Mouse (Mus musculus) lung, embryonic 16.5 days (tissue): ENCODE measurements around the gene Hapln3. TPM values are rescaled to one million over a fixed set of nuclear protein-coding genes. Genes with fewer than 3 reads are reported as not detected.

Source experiments
- ATAC-seq: fragments of 200-750 bp; cut with Nextera tagmentation; 2 replicates; pipeline ENCODE4 v1.8.0; 2017; ENCODE audit warnings: low read depth, mild to moderate bottlenecking, moderate library complexity
- H3K27ac ChIP-seq: fragments of 300-500 bp; sonication (generic); 2 replicates; pipeline ENCODE4 v1.5.1; 2014; ENCODE audit warnings: mild to moderate bottlenecking, control low read depth, low read length
- H3K27me3 ChIP-seq: fragments of 300-500 bp; sonication (generic); 2 replicates; pipeline ENCODE4 v1.6.1; 2014; ENCODE audit warnings: low read depth, low read length, mixed read lengths; ENCODE audit not compliant: control insufficient read depth, insufficient read depth
- H3K36me3 ChIP-seq: fragments of 300-500 bp; sonication (generic); 2 replicates; pipeline ENCODE4 v1.6.1; 2014; ENCODE audit warnings: low read length; ENCODE audit not compliant: control insufficient read depth, insufficient read depth
- H3K4me1 ChIP-seq: fragments of 300-500 bp; sonication (generic); replicated peaks from 2 replicates; pipeline ENCODE4 v1.6.1; 2014; ENCODE audit warnings: low read length, mixed read lengths; ENCODE audit not compliant: control insufficient read depth, insufficient read depth
- H3K4me2 ChIP-seq: fragments of 300-500 bp; sonication (generic); 2 replicates; pipeline ENCODE4 v1.6.1; 2014; ENCODE audit warnings: low read depth, low read length, control low read depth
- H3K4me3 ChIP-seq: fragments of 300-500 bp; sonication (generic); 2 replicates; pipeline ENCODE4 v1.5.1; 2014; ENCODE audit warnings: mild to moderate bottlenecking, low read length, control low read depth
- H3K9ac ChIP-seq: fragments of 300-500 bp; sonication (generic); 2 replicates; pipeline ENCODE4 v1.6.1; 2014; ENCODE audit warnings: low read length, control low read depth
- H3K9me3 ChIP-seq: fragments of 300-500 bp; sonication (generic); 2 replicates; pipeline ENCODE4 v1.6.1; 2016; ENCODE audit warnings: low read length; ENCODE audit not compliant: control insufficient read depth
- WGBS: fragments of 180-500 bp; shearing (Covaris S2); extraction: QIAGEN DNeasy Blood & Tissue Kit; methylation state at CpG from one replicate; pipeline ENCODE4 v1.1.7; 2014; 5-methylcytosine and 5-hydroxymethylcytosine counted together
- polyA plus RNA-seq: library from polyadenylated mRNA; unstranded; fragments of >200 nt; fragmentation: Nextera tagmentation; extraction: Ambion mirVana; gene quantifications from 2 replicates; pipeline ENCODE4 v1.2.1, GENCODE M21; 2015

Gene Hapln3
- polyA plus RNA-seq, 1 experiment from 2014 or later = 1.4 TPM

DNA sequence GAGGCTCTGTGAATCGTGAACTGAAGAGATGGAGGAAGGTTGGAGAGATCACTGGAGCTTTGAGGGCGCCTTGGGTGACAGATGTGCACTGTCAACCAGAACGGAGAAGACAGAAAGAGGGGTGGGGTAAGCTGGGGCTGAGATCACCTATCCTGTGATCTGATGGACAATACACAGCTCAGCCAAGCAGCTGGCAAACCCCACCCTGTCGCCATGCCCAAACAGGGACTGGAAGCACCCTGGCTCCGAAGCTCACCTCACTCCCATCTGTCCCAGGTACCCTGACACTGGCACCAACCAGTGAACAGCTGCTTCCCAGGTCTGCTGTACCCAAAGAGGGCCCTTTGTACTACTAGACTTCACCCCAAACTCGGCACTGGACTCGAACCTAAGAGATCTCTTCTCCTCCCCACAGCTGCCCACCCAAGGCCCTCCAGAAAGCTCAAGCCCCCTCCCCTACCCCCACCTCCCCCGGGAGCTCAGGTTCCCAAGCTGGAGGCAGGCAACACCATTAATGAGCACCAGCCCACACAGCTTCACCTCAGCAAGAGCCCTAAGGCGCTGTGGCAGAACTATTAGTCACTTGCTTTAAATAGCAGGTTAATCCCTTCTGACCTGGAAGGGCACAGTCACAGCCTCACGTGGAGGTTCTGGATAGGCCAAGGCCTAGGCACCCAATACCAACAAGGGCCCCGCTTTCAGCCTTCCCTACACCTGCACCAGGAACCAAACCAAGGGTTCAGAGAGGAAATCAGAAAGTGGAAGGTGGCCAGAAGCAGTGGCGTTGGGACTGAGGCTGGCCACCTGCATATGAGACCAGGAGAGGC is 16.4 kb upstream of the Hapln3 start:
- Histone ChIP-seq H3K4me1 (peaks cover 17% of the 10 kb centered on the region), H3K36me3 (peaks cover 12% of the 10 kb centered on the region), H3K4me3 (peak overlapping the region; percentile 73), H3K9me3 (no peaks in the 10 kb centered on the region), H3K9ac (peak overlapping the region; percentile 82), H3K27me3 (no peaks in the 10 kb centered on the region), H3K4me2 (peak overlapping the region; percentile 78), H3K27ac (no peak overlapping the region)
- 53% methylated on average over 12 of the region's 12 CpGs for WGBS
- ATAC-seq = no peak

GRCm38 (mm10) chr7:79140897-79141296 is 10.1 kb upstream of the Hapln3 start:
- no peaks in the 10 kb centered on the region for H3K4me1 ChIP-seq
- H3K36me3 ChIP-seq = peaks cover 32% of the 10 kb centered on the region
- ATAC-seq = peak; percentile 29; the same call in 1 of the 2 replicates
- no peak overlapping the region for H3K9ac ChIP-seq
- 38% methylated on average over 8 of the region's 8 CpGs for WGBS
- H3K9me3 ChIP-seq = no peaks in the 10 kb centered on the region
- H3K4me3 ChIP-seq = no peak overlapping the region
- H3K27ac ChIP-seq = no peak overlapping the region
- no peak overlapping the region for H3K4me2 ChIP-seq
- no peaks in the 10 kb centered on the region for H3K27me3 ChIP-seq

DNA sequence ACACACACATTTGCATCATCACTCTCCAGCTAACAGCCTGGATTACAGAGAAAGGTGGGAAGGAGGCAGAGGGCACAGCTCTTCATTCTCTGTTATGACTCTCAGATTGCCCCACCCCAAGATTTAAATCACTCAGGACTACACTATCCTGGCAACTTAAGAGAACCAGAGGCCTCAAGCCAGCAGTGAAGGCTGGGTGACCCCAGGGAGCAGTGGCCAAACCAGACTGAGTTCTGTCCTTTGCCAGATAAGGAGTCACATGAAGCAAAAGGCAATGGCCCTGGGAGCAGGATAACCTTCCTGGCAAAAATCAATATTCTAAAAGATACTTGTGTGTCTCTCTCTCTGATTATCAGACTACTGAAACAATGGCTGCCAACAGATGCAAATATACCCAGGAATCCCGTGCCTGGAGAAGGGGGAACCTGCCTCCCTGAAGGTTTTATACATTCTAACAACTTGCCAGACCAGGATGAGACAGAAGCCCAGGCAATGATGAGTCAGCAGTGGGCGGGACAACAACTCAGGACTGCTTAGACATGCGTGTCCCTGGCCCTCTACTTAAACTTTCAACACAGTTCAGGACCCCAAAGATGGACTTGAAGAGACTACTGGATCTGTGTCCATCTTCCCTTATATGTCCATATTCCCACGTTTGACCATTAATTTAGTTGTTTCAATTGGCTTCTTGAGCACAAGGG is 9.2 kb upstream of the Hapln3 start:
- Histone ChIP-seq H3K4me2 (no peak overlapping the region), H3K27me3 (no peaks in the 10 kb centered on the region), H3K36me3 (peaks cover 39% of the 10 kb centered on the region), H3K9ac (no peak overlapping the region), H3K27ac (no peak overlapping the region), H3K4me3 (no peak overlapping the region), H3K9me3 (no peaks in the 10 kb centered on the region), H3K4me1 (no peaks in the 10 kb centered on the region)
- 50% methylated on average over 4 of the region's 4 CpGs for WGBS
- no peak for ATAC-seq

DNA sequence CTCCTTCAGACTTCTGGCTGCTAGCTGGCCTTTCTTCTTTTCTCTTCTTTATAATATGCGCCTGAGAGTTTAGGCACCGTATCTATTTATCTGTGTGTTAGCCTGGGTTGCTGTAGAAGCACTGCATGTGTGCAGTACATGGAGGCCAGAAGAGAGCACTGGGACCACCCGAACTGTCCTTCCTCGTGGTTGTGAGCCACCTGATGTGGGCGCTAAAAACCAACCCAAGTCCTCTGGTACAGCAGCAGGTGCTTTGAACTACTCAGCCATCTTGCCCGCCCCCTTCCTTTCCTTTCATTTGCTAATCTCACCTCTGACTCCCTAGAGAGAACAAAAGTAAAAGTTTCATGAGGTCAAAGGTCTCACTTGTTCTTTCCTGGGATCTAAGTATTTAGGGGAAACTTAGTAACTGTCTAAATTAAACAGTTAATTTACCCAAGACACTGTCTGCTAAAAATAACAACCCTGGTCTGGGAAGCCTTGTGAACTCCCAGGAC is 8.6 kb upstream of the Hapln3 start:
- no peaks in the 10 kb centered on the region for H3K27me3 ChIP-seq
- no peak overlapping the region for H3K9ac ChIP-seq
- 71% methylated on average over 6 of the region's 6 CpGs for WGBS
- no peak overlapping the region for H3K4me2 ChIP-seq
- H3K27ac ChIP-seq = no peak overlapping the region
- peaks cover 35% of the 10 kb centered on the region for H3K36me3 ChIP-seq
- no peaks in the 10 kb centered on the region for H3K9me3 ChIP-seq
- H3K4me3 ChIP-seq = no peak overlapping the region
- no peaks in the 10 kb centered on the region for H3K4me1 ChIP-seq
- ATAC-seq = no peak

DNA sequence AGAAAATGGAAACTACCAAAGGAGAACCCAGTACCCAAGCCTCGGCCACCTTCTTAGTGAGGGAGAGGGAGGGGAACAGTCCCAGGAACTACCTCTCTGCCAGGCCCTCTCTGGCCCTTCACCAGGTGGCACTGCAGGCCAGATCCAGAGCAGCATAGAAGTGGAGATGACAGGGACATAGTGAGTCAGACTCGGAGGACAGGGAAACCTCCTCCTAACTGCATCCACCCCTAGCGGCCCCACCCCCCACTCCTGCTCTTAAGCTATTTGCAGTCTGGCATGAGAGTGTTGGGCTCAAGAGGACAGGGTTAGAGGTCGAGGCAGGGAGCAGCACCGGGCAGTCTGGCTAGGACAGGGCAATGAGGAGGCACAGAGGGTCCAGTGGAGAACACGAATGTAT is 2.6 kb upstream of the Hapln3 start:
- no peak overlapping the region for H3K4me2 ChIP-seq
- no peak for ATAC-seq
- H3K9me3 ChIP-seq = no peaks in the 10 kb centered on the region
- peaks cover 10% of the 10 kb centered on the region for H3K4me1 ChIP-seq
- no peaks in the 10 kb centered on the region; the same call in 1 of the 2 replicates for H3K27me3 ChIP-seq
- 17% methylated on average over 6 of the region's 6 CpGs for WGBS
- no peak overlapping the region for H3K27ac ChIP-seq
- no peak overlapping the region for H3K9ac ChIP-seq
- no peak overlapping the region for H3K4me3 ChIP-seq
- H3K36me3 ChIP-seq = peaks cover 24% of the 10 kb centered on the region

DNA sequence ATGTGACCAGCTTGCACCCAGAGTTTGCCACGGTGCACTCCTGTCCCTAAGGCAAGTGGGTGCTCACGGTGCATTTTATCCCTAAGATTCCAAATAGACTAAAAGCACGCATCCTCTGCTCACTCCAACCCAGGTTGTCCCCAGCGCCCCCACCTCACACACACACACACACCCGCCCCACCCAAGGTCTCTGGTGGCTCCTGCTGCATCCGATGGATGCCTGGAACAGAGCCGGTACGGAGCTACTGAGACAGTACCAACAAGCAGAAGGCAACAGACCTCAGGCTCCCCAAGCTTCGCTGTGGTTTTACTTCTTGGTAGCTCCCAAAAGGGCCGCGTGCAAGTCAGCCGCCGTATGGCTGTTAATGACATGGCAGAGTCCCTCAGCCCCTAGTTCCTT is 433 bp downstream of the Hapln3 start:
- Histone ChIP-seq H3K27me3 (no peaks in the 10 kb centered on the region; the same call in 1 of the 2 replicates), H3K9ac (no peak overlapping the region; the same call in 1 of the 2 replicates), H3K4me1 (peaks cover 10% of the 10 kb centered on the region), H3K9me3 (no peaks in the 10 kb centered on the region), H3K27ac (no peak overlapping the region), H3K4me2 (peak overlapping the region; percentile 46), H3K36me3 (peaks cover 7% of the 10 kb centered on the region), H3K4me3 (peak overlapping the region; percentile 26)
- ATAC-seq = no peak
- 7% methylated on average over 13 of the region's 13 CpGs for WGBS

DNA sequence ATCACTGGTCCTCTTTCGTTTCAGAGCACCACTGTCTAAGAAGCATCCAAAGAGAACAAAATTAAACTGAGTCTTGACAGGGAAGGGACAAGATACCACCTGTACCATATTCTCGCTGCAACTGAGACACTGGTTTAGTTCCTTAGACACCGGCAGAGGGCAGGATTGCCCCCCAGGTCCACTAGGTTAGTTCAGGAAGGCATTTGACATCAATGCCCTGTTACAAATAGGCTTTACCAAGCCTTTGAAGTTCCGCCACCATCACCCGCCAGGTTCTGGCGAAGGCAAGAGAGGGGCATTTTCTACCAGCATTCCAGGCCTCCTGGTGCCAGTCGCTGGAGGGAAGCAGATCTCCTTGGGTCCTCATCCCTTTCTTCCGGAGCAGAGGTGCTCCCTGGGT is 935 bp downstream of the Hapln3 start:
- WGBS = 23% methylated on average over 8 of the region's 8 CpGs
- H3K9me3 ChIP-seq = no peaks in the 10 kb centered on the region
- peaks cover 10% of the 10 kb centered on the region for H3K4me1 ChIP-seq
- H3K36me3 ChIP-seq = peaks cover 3% of the 10 kb centered on the region; the same call in 1 of the 2 replicates
- H3K9ac ChIP-seq = no peak overlapping the region
- H3K4me3 ChIP-seq = no peak overlapping the region
- peak overlapping the region; percentile 46; the same call in 1 of the 2 replicates for H3K4me2 ChIP-seq
- no peak overlapping the region for H3K27ac ChIP-seq
- no peaks in the 10 kb centered on the region; the same call in 1 of the 2 replicates for H3K27me3 ChIP-seq
- no peak for ATAC-seq

GRCm38 (mm10) chr7:79123465-79123864 is 7.4 kb downstream of the Hapln3 start:
- ATAC-seq = no peak
- no peaks in the 10 kb centered on the region for H3K36me3 ChIP-seq
- no peak overlapping the region for H3K9ac ChIP-seq
- no peaks in the 10 kb centered on the region for H3K9me3 ChIP-seq
- H3K4me3 ChIP-seq = no peak overlapping the region
- no peaks in the 10 kb centered on the region for H3K27me3 ChIP-seq
- no peaks in the 10 kb centered on the region for H3K4me1 ChIP-seq
- H3K4me2 ChIP-seq = no peak overlapping the region
- H3K27ac ChIP-seq = no peak overlapping the region
- 64% methylated on average over 5 of the region's 5 CpGs for WGBS

DNA sequence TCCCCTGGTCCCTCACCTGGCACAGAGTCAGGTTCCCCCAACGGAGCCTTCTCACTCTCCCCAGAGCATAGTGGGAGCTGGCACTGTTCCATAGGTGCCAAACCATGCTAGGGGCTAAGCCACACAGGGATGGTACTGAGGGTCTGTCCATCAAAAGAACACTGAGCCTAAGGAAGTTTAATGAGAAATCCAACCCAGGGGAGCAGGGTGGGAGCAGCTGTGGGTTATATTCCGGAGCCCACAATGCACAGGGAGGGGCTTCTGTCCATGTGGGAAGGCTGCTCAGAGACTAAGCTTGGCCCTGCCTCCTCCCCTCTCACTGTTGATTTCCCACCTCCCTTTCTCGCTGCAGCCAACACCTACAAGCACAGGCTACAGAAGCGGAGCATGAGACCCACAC is 17.0 kb downstream of the Hapln3 start:
- no peak overlapping the region for H3K9ac ChIP-seq
- no peaks in the 10 kb centered on the region for H3K4me1 ChIP-seq
- H3K27me3 ChIP-seq = no peaks in the 10 kb centered on the region
- H3K36me3 ChIP-seq = no peaks in the 10 kb centered on the region
- WGBS = 51% methylated on average over 4 of the region's 4 CpGs
- no peak overlapping the region for H3K27ac ChIP-seq
- no peak for ATAC-seq
- H3K9me3 ChIP-seq = no peaks in the 10 kb centered on the region
- no peak overlapping the region for H3K4me3 ChIP-seq
- H3K4me2 ChIP-seq = no peak overlapping the region
